Mouse (Mus musculus): ENCODE measurements at regions not wholly inside any gene's neighbourhood (a gene's known extent, or its start where the extent isn't known, plus 50 kb on each side); places are given as distances from the start of the nearest gene placed in this dataset.

- TF ChIP-seq CEBPB (IDR thresholded peaks at IDR 0.05; ENCODE audit: low read depth) (no peak), MAX (IDR thresholded peaks at IDR 0.05) (no peak), CTCF (IDR thresholded peaks at IDR 0.05; ENCODE audit: control insufficient read depth, insufficient read depth, insufficient read length) (no peak), FOSL1 (IDR thresholded peaks at IDR 0.05; ENCODE audit: insufficient read depth, low read length, poor library complexity, severe bottlenecking) (no peak), MYOG (IDR thresholded peaks at IDR 0.05; ENCODE audit: control insufficient read depth, extremely low read depth, insufficient read length) (no peak), USF1 (IDR thresholded peaks at IDR 0.05; ENCODE audit: low read depth) (no peak)
Measured at GRCm38 (mm10) chr13:53695385-53695784, 222.5 kb upstream of the Msx2 start.

Data from C2C12 (cell line).